ENCODE assay signal across 16 mouse cellular contexts in the genomic region with DNA sequence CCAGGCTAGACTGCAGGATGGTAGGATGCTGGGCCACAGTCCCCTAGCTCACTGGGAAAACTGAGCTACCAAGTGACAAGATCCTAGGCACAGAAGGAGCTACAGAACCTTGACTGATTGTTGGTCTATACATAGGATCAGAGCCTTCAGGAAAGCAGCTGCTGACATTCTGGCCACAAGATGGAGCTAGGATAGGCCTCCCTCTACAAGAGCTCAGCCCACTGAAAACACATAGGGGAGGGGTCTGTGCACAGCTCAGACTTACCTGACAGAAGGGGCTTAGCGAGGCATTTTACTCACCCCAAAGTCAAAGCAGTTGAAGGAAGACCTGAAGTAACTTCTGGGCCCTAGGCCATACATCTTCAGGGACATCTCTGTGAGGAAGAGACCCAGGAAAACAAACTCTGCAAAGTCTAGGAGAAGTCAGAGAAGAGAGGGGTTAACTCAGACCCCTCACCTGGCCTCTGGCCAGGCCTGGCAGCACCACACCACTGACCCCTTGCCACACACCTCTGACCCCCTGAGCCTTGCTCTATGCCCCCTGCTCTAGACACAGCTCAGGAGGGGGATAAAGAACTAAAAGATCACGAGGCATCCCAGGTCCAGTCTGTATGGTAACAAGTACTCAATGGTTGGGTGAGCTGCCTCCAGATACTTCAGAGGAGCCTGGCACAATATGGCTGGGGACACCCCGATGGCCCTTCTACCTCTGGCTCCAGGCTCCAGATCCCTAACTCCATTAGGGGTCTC.
DNase-seq lines count a peak whose midpoint lies in the region; ATAC-seq and TF ChIP-seq lines count a peak whose summit lies in the region.
"Had no signal": no experiment of that assay in that cellular context is flagged by ENCODE, and none has a peak within 500 bp of the region (broad histone marks: within the 10 kb centered on the region; RNA-seq: fewer than 3 reads in every experiment).

No protein-coding gene starts in this region.

- TF ChIP-seq EP300 in ES-Bruce4 (IDR thresholded peaks at IDR 0.05; ENCODE audit: insufficient read depth, low read depth, low read length): no peak
- no peak for TF ChIP-seq EP300 in stomach, postnatal 0 days (optimal IDR thresholded peaks at IDR 0.05)

- no peak overlapping the region for H3K4me2 ChIP-seq in midbrain, embryonic 11.5 days
- no peak overlapping the region for H3K4me2 ChIP-seq in stomach, postnatal 0 days (replicated peaks; ENCODE audit: low read depth)
- H3K4me2 ChIP-seq: embryonic facial prominence, embryonic 12.5 days; limb, embryonic 13.5 days; midbrain, embryonic 13.5 days had no signal

- H3K36me3 ChIP-seq in heart, embryonic 10.5 days: no peaks in the 10 kb centered on the region
- no peaks in the 10 kb centered on the region for H3K36me3 ChIP-seq in midbrain, embryonic 11.5 days (ENCODE audit: control insufficient read depth, insufficient read depth, low read length)
- peaks cover 2% of the 10 kb centered on the region; the same call in 1 of the 2 replicates for H3K36me3 ChIP-seq in midbrain, embryonic 10.5 days
- H3K36me3 ChIP-seq in ES-Bruce4 (ENCODE audit: control insufficient read depth, insufficient read depth, low read length, poor library complexity, severe bottlenecking): no peaks in the 10 kb centered on the region
- no peaks in the 10 kb centered on the region for H3K36me3 ChIP-seq in stomach, postnatal 0 days (ENCODE audit: control insufficient read depth, insufficient read depth, low read length)
- H3K36me3 ChIP-seq: embryonic facial prominence, embryonic 12.5 days; limb, embryonic 13.5 days had no signal

- no peak overlapping the region for H3K9ac ChIP-seq in midbrain, embryonic 11.5 days (ENCODE audit: low read length)
- H3K9ac ChIP-seq in ES-Bruce4 (ENCODE audit: low read depth, poor library complexity, severe bottlenecking): no peak overlapping the region
- no peak overlapping the region for H3K9ac ChIP-seq in stomach, postnatal 0 days (ENCODE audit: low read length)
- H3K9ac ChIP-seq: embryonic facial prominence, embryonic 12.5 days; limb, embryonic 13.5 days; midbrain, embryonic 13.5 days had no signal

- no peak overlapping the region for H3K27ac ChIP-seq in heart, embryonic 10.5 days
- no peak overlapping the region for H3K27ac ChIP-seq in midbrain, embryonic 11.5 days (ENCODE audit: low read depth, low read length)
- H3K27ac ChIP-seq in midbrain, embryonic 10.5 days (replicated peaks): no peak overlapping the region
- no peak overlapping the region for H3K27ac ChIP-seq in ES-Bruce4 (ENCODE audit: insufficient read depth, low read length)
- no peak overlapping the region for H3K27ac ChIP-seq in stomach, postnatal 0 days (replicated peaks)
- H3K27ac ChIP-seq: embryonic facial prominence, embryonic 12.5 days; heart, adult 2 months; limb, embryonic 13.5 days; midbrain, embryonic 13.5 days had no signal

- peak; percentile 12 for TF ChIP-seq CTCF in ES-Bruce4 (IDR thresholded peaks at IDR 0.05; ENCODE audit: low read depth, low read length)
- TF ChIP-seq CTCF in stomach, postnatal 0 days (IDR thresholded peaks at IDR 0.05; ENCODE audit: low read depth): peak; percentile 32

- WGBS in heart, embryonic 10.5 days: 72% methylated on average over 3 of the region's 3 CpGs
- WGBS in midbrain, embryonic 11.5 days: 82% methylated on average over 3 of the region's 3 CpGs
- WGBS in midbrain, embryonic 10.5 days: 73% methylated on average over 3 of the region's 3 CpGs
- 79% methylated on average over 3 of the region's 3 CpGs for WGBS in stomach, postnatal 0 days

- no peak for ATAC-seq in midbrain, embryonic 11.5 days (ENCODE audit: low FRiP score)
- no peak for ATAC-seq in stomach, postnatal 0 days (ENCODE audit: low FRiP score, low TSS enrichment)
- ATAC-seq: activated CD4-positive, CD25-positive, alpha-beta regulatory T cell, adult 4 months; hindbrain, embryonic 16.5 days; midbrain, embryonic 13.5 days had no signal

- H3K27me3 ChIP-seq in heart, embryonic 10.5 days (ENCODE audit: insufficient read depth, poor library complexity, severe bottlenecking): no peaks in the 10 kb centered on the region; the same call in 1 of the 2 replicates
- H3K27me3 ChIP-seq in midbrain, embryonic 11.5 days (ENCODE audit: control insufficient read depth, insufficient read depth, low read length): no peaks in the 10 kb centered on the region
- H3K27me3 ChIP-seq in midbrain, embryonic 10.5 days (ENCODE audit: low read depth, poor library complexity, severe bottlenecking): no peaks in the 10 kb centered on the region
- no peaks in the 10 kb centered on the region for H3K27me3 ChIP-seq in ES-Bruce4 (ENCODE audit: control insufficient read depth, insufficient read depth, low read length, poor library complexity, severe bottlenecking)
- no peaks in the 10 kb centered on the region for H3K27me3 ChIP-seq in stomach, postnatal 0 days (ENCODE audit: control insufficient read depth, insufficient read depth, low read length)
- H3K27me3 ChIP-seq: embryonic facial prominence, embryonic 12.5 days; limb, embryonic 13.5 days; midbrain, embryonic 13.5 days had no signal

- H3K4me1 ChIP-seq in heart, embryonic 10.5 days: no peaks in the 10 kb centered on the region
- H3K4me1 ChIP-seq in midbrain, embryonic 11.5 days (ENCODE audit: control insufficient read depth, insufficient read depth, low read length): no peaks in the 10 kb centered on the region
- peaks cover 8% of the 10 kb centered on the region for H3K4me1 ChIP-seq in midbrain, embryonic 10.5 days
- no peaks in the 10 kb centered on the region for H3K4me1 ChIP-seq in ES-Bruce4 (ENCODE audit: control insufficient read depth, insufficient read depth, low read length)
- H3K4me1 ChIP-seq in stomach, postnatal 0 days (replicated peaks; ENCODE audit: control insufficient read depth, insufficient read depth): no peaks in the 10 kb centered on the region
- H3K4me1 ChIP-seq: embryonic facial prominence, embryonic 12.5 days; limb, embryonic 13.5 days; midbrain, embryonic 13.5 days had no signal

- no peaks in the 10 kb centered on the region for H3K9me3 ChIP-seq in heart, embryonic 10.5 days
- no peaks in the 10 kb centered on the region for H3K9me3 ChIP-seq in midbrain, embryonic 11.5 days (ENCODE audit: control insufficient read depth, low read length)
- H3K9me3 ChIP-seq in midbrain, embryonic 10.5 days (replicated peaks): no peaks in the 10 kb centered on the region
- H3K9me3 ChIP-seq in ES-Bruce4 (replicated peaks; ENCODE audit: control insufficient read depth, insufficient read depth, low read length, poor library complexity, severe bottlenecking): no peaks in the 10 kb centered on the region
- H3K9me3 ChIP-seq in stomach, postnatal 0 days (ENCODE audit: control insufficient read depth, low read length): no peaks in the 10 kb centered on the region
- H3K9me3 ChIP-seq: embryonic facial prominence, embryonic 12.5 days; limb, embryonic 13.5 days; midbrain, embryonic 13.5 days had no signal

- no peak overlapping the region for H3K4me3 ChIP-seq in heart, embryonic 10.5 days
- H3K4me3 ChIP-seq in midbrain, embryonic 11.5 days (ENCODE audit: low read depth, low read length): no peak overlapping the region
- H3K4me3 ChIP-seq in midbrain, embryonic 10.5 days: no peak overlapping the region
- no peak overlapping the region for H3K4me3 ChIP-seq in ES-Bruce4 (ENCODE audit: low read depth, low read length)
- H3K4me3 ChIP-seq in stomach, postnatal 0 days (ENCODE audit: low read depth, low read length): no peak overlapping the region
- H3K4me3 ChIP-seq: embryonic facial prominence, embryonic 12.5 days; heart, adult 2 months; limb, embryonic 13.5 days; midbrain, embryonic 13.5 days had no signal

- DNase-seq in heart, embryonic 10.5 days (ENCODE audit: low spot score): peak; percentile 63
- no peak for DNase-seq in heart, adult 18-20 months
- DNase-seq in midbrain, embryonic 11.5 days (ENCODE audit: low spot score, missing footprints): peak; percentile 79
- DNase-seq in midbrain, embryonic 10.5 days (ENCODE audit: low spot score): no peak
- DNase-seq in stomach, postnatal 0 days (ENCODE audit: low spot score): no peak
- no peak for DNase-seq in gastrocnemius, postnatal 10 days
- DNase-seq: kidney, adult 9 months; lung, postnatal 4 days; right cerebral cortex, postnatal 14 days had no signal

- TF ChIP-seq POLR2A in ES-Bruce4 (IDR thresholded peaks at IDR 0.05; ENCODE audit: insufficient read depth, low read length): no peak

Comparison
In these comparisons a context has a peak if more than half of its experiments do, and no peak if none do; other contexts are left out.
1. DNase-seq: peak in heart, embryonic 10.5 days (single experiment) and midbrain, embryonic 11.5 days (single experiment); none in heart, adult 18-20 months (0 of 2), midbrain, embryonic 10.5 days (single experiment), stomach, postnatal 0 days (single experiment) and gastrocnemius, postnatal 10 days (single experiment).